Mouse (Mus musculus): ENCODE results near the gene Gpr152. TPM values are rescaled to one million over a fixed set of nuclear protein-coding genes. Genes with fewer than 3 reads are reported as not detected.

Gpr152 gene
- polyA plus RNA-seq, 1 experiment from 2014 or later = not detected

GRCm38 (mm10) chr19:4151898-4152297 lies 12.3 kb downstream of the Gpr152 start:
- no peaks in the 10 kb centered on the region for H3K9me3 ChIP-seq (ENCODE audit: control insufficient read depth, low read depth, low read length)
- no peak for ATAC-seq (ENCODE audit: insufficient number of reproducible peaks, insufficient read depth, low FRiP score, low read depth)
- peaks cover 30% of the 10 kb centered on the region for H3K36me3 ChIP-seq (ENCODE audit: control insufficient read depth, insufficient read depth, low read length)
- WGBS = 83% methylated on average over 5 of the region's 5 CpGs
- H3K27ac ChIP-seq (ENCODE audit: low read length) = no peak overlapping the region
- H3K9ac ChIP-seq (replicated peaks; ENCODE audit: low read depth, low read length) = no peak overlapping the region
- peaks cover 20% of the 10 kb centered on the region for H3K4me1 ChIP-seq (ENCODE audit: control insufficient read depth, insufficient read depth, low read length)
- H3K4me2 ChIP-seq (replicated peaks; ENCODE audit: low read depth, low read length) = no peak overlapping the region
- H3K4me3 ChIP-seq (ENCODE audit: low read depth, low read length) = no peak overlapping the region
- no peaks in the 10 kb centered on the region for H3K27me3 ChIP-seq (ENCODE audit: control insufficient read depth, insufficient read depth, low read length)

DNA sequence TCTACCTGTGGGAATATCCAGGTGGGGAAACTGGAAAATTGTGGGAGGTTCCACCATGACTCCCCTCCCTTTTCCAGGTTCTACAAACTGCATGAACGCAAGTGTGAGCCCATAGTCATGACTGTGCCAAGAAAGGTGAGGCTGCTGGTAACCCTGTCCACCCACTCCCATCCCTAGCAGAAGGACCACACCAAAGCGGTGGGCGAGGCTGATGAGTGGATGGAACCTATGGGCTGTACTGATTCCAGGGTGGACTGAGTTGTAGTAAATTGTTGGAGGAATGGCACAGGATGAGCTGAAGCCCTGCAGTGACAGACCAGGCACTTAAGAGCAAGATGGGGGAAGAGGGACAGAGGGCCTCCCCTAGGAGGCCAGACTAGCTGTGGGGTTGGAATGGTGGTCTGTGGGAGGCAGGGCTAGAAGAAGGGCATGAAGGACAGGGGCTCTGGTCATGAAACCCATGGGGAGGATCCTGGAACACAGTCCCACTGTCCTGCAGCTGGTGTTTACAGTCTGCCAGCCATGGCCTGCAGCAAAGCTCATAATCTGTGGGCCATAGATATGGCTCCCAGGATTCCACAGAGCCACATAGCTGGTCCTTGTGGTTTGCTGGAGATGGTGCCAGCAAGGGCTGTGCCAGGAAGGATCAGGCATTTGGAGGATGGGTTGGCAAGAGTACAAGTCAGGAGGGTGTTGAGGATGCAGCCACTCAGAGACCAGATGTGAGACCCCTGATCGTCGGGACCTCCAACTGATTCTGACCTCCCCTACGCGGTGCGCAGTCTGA lies 13.1 kb downstream of the Gpr152 start:
- Histone ChIP-seq H3K4me3 (ENCODE audit: low read depth, low read length) (no peak overlapping the region), H3K4me2 (replicated peaks; ENCODE audit: low read depth, low read length) (no peak overlapping the region), H3K4me1 (ENCODE audit: control insufficient read depth, insufficient read depth, low read length) (peaks cover 19% of the 10 kb centered on the region), H3K27me3 (ENCODE audit: control insufficient read depth, insufficient read depth, low read length) (no peaks in the 10 kb centered on the region), H3K9ac (replicated peaks; ENCODE audit: low read depth, low read length) (no peak overlapping the region), H3K27ac (ENCODE audit: low read length) (no peak overlapping the region), H3K36me3 (ENCODE audit: control insufficient read depth, insufficient read depth, low read length) (peaks cover 36% of the 10 kb centered on the region), H3K9me3 (ENCODE audit: control insufficient read depth, low read depth, low read length) (no peaks in the 10 kb centered on the region)
- no peak for ATAC-seq (ENCODE audit: insufficient number of reproducible peaks, insufficient read depth, low FRiP score, low read depth)
- 79% methylated on average over 8 of the region's 8 CpGs for WGBS

DNA sequence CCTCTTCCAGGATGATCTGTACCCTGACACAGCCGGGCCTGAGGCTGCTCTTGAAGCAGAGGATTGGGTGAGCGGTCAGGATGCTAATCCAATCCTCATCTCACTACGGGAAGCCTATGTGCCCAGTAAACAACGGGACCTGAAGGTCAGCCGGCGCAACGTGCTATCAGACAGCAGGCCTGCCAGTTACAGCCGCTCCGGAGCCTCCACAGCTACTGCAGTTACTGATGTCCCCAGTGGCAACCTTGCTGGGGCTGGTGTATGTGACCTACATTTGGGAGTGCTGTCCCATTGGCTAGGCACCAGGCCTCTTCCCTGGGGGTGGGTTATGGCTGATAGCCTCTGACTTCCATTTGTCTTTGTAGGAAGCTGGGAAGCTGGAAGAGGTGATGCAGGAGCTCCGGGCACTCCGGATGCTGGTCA lies 13.7 kb downstream of the Gpr152 start, which contains the start of gene Ptprcap:
TSS of gene Ptprcap (plus strand) at position 373 of the 423 bp plus-strand sequence.
- no peak within 1 kb of the TSS for H3K9ac ChIP-seq (replicated peaks; ENCODE audit: low read depth, low read length)
- no peak within 1 kb of the TSS for H3K4me2 ChIP-seq (replicated peaks; ENCODE audit: low read depth, low read length)
- H3K27ac ChIP-seq (ENCODE audit: low read length) = no peak within 1 kb of the TSS
- peaks cover 14% of the 10 kb centered on the region for H3K4me1 ChIP-seq (ENCODE audit: control insufficient read depth, insufficient read depth, low read length)
- H3K36me3 ChIP-seq (ENCODE audit: control insufficient read depth, insufficient read depth, low read length) = peaks cover 41% of the 10 kb centered on the region
- H3K4me3 ChIP-seq (ENCODE audit: low read depth, low read length) = no peak within 1 kb of the TSS
- ATAC-seq (ENCODE audit: insufficient number of reproducible peaks, insufficient read depth, low FRiP score, low read depth) = no peak
- WGBS = 57% methylated on average over 11 of the region's 11 CpGs
- H3K9me3 ChIP-seq (ENCODE audit: control insufficient read depth, low read depth, low read length) = no peaks in the 10 kb centered on the region
- no peaks in the 10 kb centered on the region for H3K27me3 ChIP-seq (ENCODE audit: control insufficient read depth, insufficient read depth, low read length)

DNA sequence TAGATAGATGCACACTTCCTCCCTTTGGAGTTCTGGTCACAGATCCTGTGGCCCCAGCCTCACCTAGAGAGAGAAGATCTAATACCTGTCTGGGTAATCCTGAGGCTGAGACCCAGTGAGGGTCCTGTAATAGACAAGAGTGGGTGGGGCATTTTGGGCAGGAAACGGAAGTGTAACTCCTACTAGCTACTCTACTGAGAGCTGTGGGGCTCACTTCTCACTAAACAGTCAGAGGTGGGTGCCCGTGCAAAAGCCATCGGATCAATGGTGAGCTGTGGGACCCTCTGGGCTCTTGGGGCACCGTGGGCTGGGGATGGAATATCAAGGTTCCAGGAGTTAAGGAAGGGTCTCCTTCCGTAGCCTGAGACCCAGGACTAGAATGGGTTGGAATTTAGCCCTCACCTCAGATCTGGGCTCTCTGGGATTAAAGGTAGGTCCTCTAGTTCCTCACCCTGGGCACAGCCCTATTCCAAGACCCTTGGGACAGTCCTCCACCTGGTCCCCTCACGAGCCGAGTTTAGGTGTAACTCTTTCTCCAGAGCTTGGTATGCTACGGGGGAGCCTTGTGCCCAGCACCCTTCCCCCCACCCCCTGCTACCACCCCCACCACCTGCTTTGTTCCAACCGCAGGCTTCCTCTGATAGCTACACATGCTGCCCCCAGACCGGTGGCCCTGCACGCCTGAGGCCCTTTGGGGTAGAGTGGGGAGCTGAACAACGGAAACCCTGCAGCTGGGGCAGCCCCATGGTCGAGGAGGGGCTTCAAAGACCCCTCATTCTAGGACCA lies 15.0 kb downstream of the Gpr152 start:
- Histone ChIP-seq H3K36me3 (ENCODE audit: control insufficient read depth, insufficient read depth, low read length) (peaks cover 49% of the 10 kb centered on the region), H3K27me3 (ENCODE audit: control insufficient read depth, insufficient read depth, low read length) (no peaks in the 10 kb centered on the region), H3K27ac (ENCODE audit: low read length) (no peak overlapping the region), H3K9ac (replicated peaks; ENCODE audit: low read depth, low read length) (no peak overlapping the region), H3K9me3 (ENCODE audit: control insufficient read depth, low read depth, low read length) (no peaks in the 10 kb centered on the region), H3K4me3 (ENCODE audit: low read depth, low read length) (no peak overlapping the region), H3K4me2 (replicated peaks; ENCODE audit: low read depth, low read length) (no peak overlapping the region), H3K4me1 (ENCODE audit: control insufficient read depth, insufficient read depth, low read length) (peaks cover 6% of the 10 kb centered on the region; the same call in 1 of the 2 replicates)
- 77% methylated on average over 13 of the region's 13 CpGs for WGBS
- no peak for ATAC-seq (ENCODE audit: insufficient number of reproducible peaks, insufficient read depth, low FRiP score, low read depth)

GRCm38 (mm10) chr19:4155223-4156072 lies 15.9 kb downstream of the Gpr152 start:
- no peaks in the 10 kb centered on the region for H3K9me3 ChIP-seq (ENCODE audit: control insufficient read depth, low read depth, low read length)
- H3K4me1 ChIP-seq (ENCODE audit: control insufficient read depth, insufficient read depth, low read length) = no peaks in the 10 kb centered on the region
- peaks cover 41% of the 10 kb centered on the region for H3K36me3 ChIP-seq (ENCODE audit: control insufficient read depth, insufficient read depth, low read length)
- no peak for ATAC-seq (ENCODE audit: insufficient number of reproducible peaks, insufficient read depth, low FRiP score, low read depth)
- no peak overlapping the region for H3K4me3 ChIP-seq (ENCODE audit: low read depth, low read length)
- no peak overlapping the region for H3K4me2 ChIP-seq (replicated peaks; ENCODE audit: low read depth, low read length)
- no peak overlapping the region for H3K27ac ChIP-seq (ENCODE audit: low read length)
- WGBS = 86% methylated on average over 6 of the region's 6 CpGs
- no peak overlapping the region for H3K9ac ChIP-seq (replicated peaks; ENCODE audit: low read depth, low read length)
- no peaks in the 10 kb centered on the region for H3K27me3 ChIP-seq (ENCODE audit: control insufficient read depth, insufficient read depth, low read length)

DNA sequence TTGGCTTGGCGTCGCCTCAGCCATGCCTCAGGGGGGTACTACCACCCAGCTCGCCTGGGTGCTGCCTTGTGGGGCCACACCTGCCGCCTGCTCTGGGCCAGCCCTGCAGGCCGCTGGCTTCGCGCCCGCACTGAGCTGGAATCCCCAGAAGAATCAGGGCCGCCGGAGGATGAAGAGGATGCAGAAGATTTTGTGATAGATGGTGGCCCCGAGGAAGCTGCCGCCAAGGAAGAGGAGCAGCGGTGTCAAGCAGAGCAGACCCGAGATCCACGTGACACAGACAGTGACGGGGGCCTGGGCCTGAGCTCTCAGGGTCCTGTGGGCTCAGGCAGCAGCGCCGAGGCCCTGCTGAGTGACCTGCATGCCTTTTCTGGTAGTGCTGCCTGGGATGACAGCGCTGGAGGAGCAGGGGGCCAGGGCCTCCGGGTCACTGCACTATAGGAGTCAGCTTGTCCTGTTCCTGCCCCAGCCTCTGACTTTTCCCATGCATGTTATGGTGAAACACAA lies 16.5 kb downstream of the Gpr152 start:
- Histone ChIP-seq H3K36me3 (ENCODE audit: control insufficient read depth, insufficient read depth, low read length) (peaks cover 38% of the 10 kb centered on the region), H3K4me3 (ENCODE audit: low read depth, low read length) (no peak overlapping the region), H3K9me3 (ENCODE audit: control insufficient read depth, low read depth, low read length) (no peaks in the 10 kb centered on the region), H3K4me2 (replicated peaks; ENCODE audit: low read depth, low read length) (no peak overlapping the region), H3K27ac (ENCODE audit: low read length) (no peak overlapping the region), H3K4me1 (ENCODE audit: control insufficient read depth, insufficient read depth, low read length) (no peaks in the 10 kb centered on the region), H3K9ac (replicated peaks; ENCODE audit: low read depth, low read length) (no peak overlapping the region), H3K27me3 (ENCODE audit: control insufficient read depth, insufficient read depth, low read length) (no peaks in the 10 kb centered on the region)
- no peak for ATAC-seq (ENCODE audit: insufficient number of reproducible peaks, insufficient read depth, low FRiP score, low read depth)
- 80% methylated on average over 20 of the region's 20 CpGs for WGBS

GRCm38 (mm10) chr19:4156771-4157170 lies 17.2 kb downstream of the Gpr152 start:
- Histone ChIP-seq H3K27ac (ENCODE audit: low read length) (no peak overlapping the region), H3K27me3 (ENCODE audit: control insufficient read depth, insufficient read depth, low read length) (no peaks in the 10 kb centered on the region), H3K4me3 (ENCODE audit: low read depth, low read length) (no peak overlapping the region), H3K9me3 (ENCODE audit: control insufficient read depth, low read depth, low read length) (no peaks in the 10 kb centered on the region), H3K36me3 (ENCODE audit: control insufficient read depth, insufficient read depth, low read length) (peaks cover 41% of the 10 kb centered on the region), H3K4me2 (replicated peaks; ENCODE audit: low read depth, low read length) (no peak overlapping the region), H3K4me1 (ENCODE audit: control insufficient read depth, insufficient read depth, low read length) (no peaks in the 10 kb centered on the region), H3K9ac (replicated peaks; ENCODE audit: low read depth, low read length) (no peak overlapping the region)
- no peak for ATAC-seq (ENCODE audit: insufficient number of reproducible peaks, insufficient read depth, low FRiP score, low read depth)
- WGBS = 88% methylated on average over 12 of the region's 12 CpGs

DNA sequence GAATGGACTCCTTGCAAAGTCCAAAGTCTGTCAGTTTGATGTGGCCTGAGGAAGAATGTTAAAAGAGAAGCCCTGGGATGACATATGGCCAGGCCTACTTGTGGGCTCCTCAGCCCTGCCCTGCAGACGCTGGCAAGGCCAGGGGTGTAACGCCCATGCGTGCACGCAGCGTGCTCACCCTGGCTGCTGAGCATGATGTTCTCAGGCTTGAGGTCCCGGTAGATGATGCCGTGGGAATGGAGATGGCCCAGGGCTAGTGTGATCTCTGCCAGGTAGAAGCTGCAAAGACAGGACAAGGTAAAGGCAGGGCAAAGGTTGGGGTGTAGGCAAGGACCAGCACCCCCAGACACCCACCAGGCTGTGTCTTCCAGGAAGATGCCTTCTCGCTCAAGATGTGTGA lies 19.5 kb downstream of the Gpr152 start:
- peaks cover 14% of the 10 kb centered on the region for H3K4me1 ChIP-seq (ENCODE audit: control insufficient read depth, insufficient read depth, low read length)
- H3K27ac ChIP-seq (ENCODE audit: low read length) = no peak overlapping the region
- H3K36me3 ChIP-seq (ENCODE audit: control insufficient read depth, insufficient read depth, low read length) = peaks cover 29% of the 10 kb centered on the region
- 94% methylated on average over 8 of the region's 8 CpGs for WGBS
- no peak overlapping the region for H3K4me2 ChIP-seq (replicated peaks; ENCODE audit: low read depth, low read length)
- no peaks in the 10 kb centered on the region for H3K27me3 ChIP-seq (ENCODE audit: control insufficient read depth, insufficient read depth, low read length)
- H3K9me3 ChIP-seq (ENCODE audit: control insufficient read depth, low read depth, low read length) = no peaks in the 10 kb centered on the region
- no peak overlapping the region for H3K4me3 ChIP-seq (ENCODE audit: low read depth, low read length)
- H3K9ac ChIP-seq (replicated peaks; ENCODE audit: low read depth, low read length) = no peak overlapping the region
- ATAC-seq (ENCODE audit: insufficient number of reproducible peaks, insufficient read depth, low FRiP score, low read depth) = no peak
